Comparison of ENCODE assay signal across 18 mouse cellular contexts in genomic region chr2:72122410-72123223, GRCm38 (mm10).
DNase-seq lines count a peak whose midpoint lies in the region; ATAC-seq and TF ChIP-seq lines count a peak whose summit lies in the region.
"Had no signal": no experiment of that assay in that cellular context is flagged by ENCODE, and none has a peak within 500 bp of the region (broad histone marks: within the 10 kb centered on the region; RNA-seq: fewer than 3 reads in every experiment).

No protein-coding gene starts in this region.

- H3K27ac ChIP-seq in midbrain, embryonic 13.5 days = no peak overlapping the region
- H3K27ac ChIP-seq in midbrain, postnatal 0 days (ENCODE audit: low read depth, low read length) = no peak overlapping the region
- H3K27ac ChIP-seq in forebrain, embryonic 11.5 days (ENCODE audit: low read depth, low read length) = peak overlapping the region; percentile 84
- no peak overlapping the region for H3K27ac ChIP-seq in hindbrain, embryonic 14.5 days
- H3K27ac ChIP-seq in neural tube, embryonic 12.5 days = peak overlapping the region; percentile 64; the same call in 1 of the 2 replicates
- H3K27ac ChIP-seq: embryonic facial prominence, embryonic 12.5 days; intestine, embryonic 15.5 days; kidney, postnatal 0 days had no signal

- no peak for ATAC-seq in midbrain, embryonic 13.5 days
- no peak for ATAC-seq in midbrain, postnatal 0 days (ENCODE audit: low FRiP score)
- peak; percentile 86 for ATAC-seq in forebrain, embryonic 11.5 days (replicated peaks; ENCODE audit: low FRiP score)
- no peak for ATAC-seq in hindbrain, embryonic 14.5 days (ENCODE audit: low FRiP score)
- peak; percentile 73 for ATAC-seq in neural tube, embryonic 12.5 days (ENCODE audit: low FRiP score, low read depth)
- ATAC-seq: intestine, embryonic 15.5 days; Patski had no signal

- H3K36me3 ChIP-seq in midbrain, embryonic 13.5 days = no peaks in the 10 kb centered on the region
- H3K36me3 ChIP-seq in midbrain, postnatal 0 days (ENCODE audit: insufficient read depth, low read length) = no peaks in the 10 kb centered on the region
- no peaks in the 10 kb centered on the region for H3K36me3 ChIP-seq in forebrain, embryonic 11.5 days (ENCODE audit: control insufficient read depth, insufficient read depth, low read length)
- no peaks in the 10 kb centered on the region for H3K36me3 ChIP-seq in hindbrain, embryonic 14.5 days (replicated peaks; ENCODE audit: control insufficient read depth, insufficient read depth)
- no peaks in the 10 kb centered on the region for H3K36me3 ChIP-seq in neural tube, embryonic 12.5 days
- H3K36me3 ChIP-seq: embryonic facial prominence, embryonic 12.5 days; intestine, embryonic 15.5 days had no signal

- H3K4me3 ChIP-seq in midbrain, embryonic 13.5 days (replicated peaks) = no peak overlapping the region
- no peak overlapping the region for H3K4me3 ChIP-seq in midbrain, postnatal 0 days (ENCODE audit: low read depth, low read length)
- H3K4me3 ChIP-seq in forebrain, embryonic 11.5 days (ENCODE audit: low read depth, low read length) = no peak overlapping the region
- H3K4me3 ChIP-seq in hindbrain, embryonic 14.5 days (replicated peaks; ENCODE audit: low read length) = no peak overlapping the region
- no peak overlapping the region for H3K4me3 ChIP-seq in neural tube, embryonic 12.5 days
- H3K4me3 ChIP-seq: embryonic facial prominence, embryonic 12.5 days; intestine, embryonic 15.5 days; myocyte had no signal

- no peak overlapping the region for H3K9ac ChIP-seq in midbrain, embryonic 13.5 days (replicated peaks)
- no peak overlapping the region for H3K9ac ChIP-seq in midbrain, postnatal 0 days (replicated peaks; ENCODE audit: low read length, poor library complexity, severe bottlenecking)
- peak overlapping the region; percentile 35; the same call in 1 of the 2 replicates for H3K9ac ChIP-seq in forebrain, embryonic 11.5 days (ENCODE audit: low read length)
- H3K9ac ChIP-seq in hindbrain, embryonic 14.5 days = no peak overlapping the region
- no peak overlapping the region for H3K9ac ChIP-seq in neural tube, embryonic 12.5 days
- H3K9ac ChIP-seq: embryonic facial prominence, embryonic 12.5 days; intestine, embryonic 15.5 days had no signal

- TF ChIP-seq CTCF in midbrain, postnatal 0 days (IDR thresholded peaks at IDR 0.05) = no peak

- WGBS in midbrain, embryonic 13.5 days = 60% methylated on average over 14 of the region's 14 CpGs
- 64% methylated on average over 14 of the region's 14 CpGs for WGBS in midbrain, postnatal 0 days
- WGBS in forebrain, embryonic 11.5 days = 37% methylated on average over 14 of the region's 14 CpGs
- WGBS in hindbrain, embryonic 14.5 days = 42% methylated on average over 14 of the region's 14 CpGs
- WGBS in neural tube, embryonic 12.5 days = 44% methylated on average over 14 of the region's 14 CpGs

- H3K9me3 ChIP-seq in midbrain, embryonic 13.5 days = no peaks in the 10 kb centered on the region
- no peaks in the 10 kb centered on the region for H3K9me3 ChIP-seq in midbrain, postnatal 0 days (ENCODE audit: low read length)
- H3K9me3 ChIP-seq in forebrain, embryonic 11.5 days (ENCODE audit: control insufficient read depth, low read length) = no peaks in the 10 kb centered on the region
- no peaks in the 10 kb centered on the region for H3K9me3 ChIP-seq in hindbrain, embryonic 14.5 days (ENCODE audit: control insufficient read depth, low read length)
- H3K9me3 ChIP-seq in neural tube, embryonic 12.5 days = no peaks in the 10 kb centered on the region
- H3K9me3 ChIP-seq: embryonic facial prominence, embryonic 12.5 days; intestine, embryonic 15.5 days had no signal

- DNase-seq in midbrain, postnatal 0 days (ENCODE audit: low spot score) = no peak
- DNase-seq in forebrain, embryonic 11.5 days (ENCODE audit: low spot score) = peak; percentile 57
- peak; percentile 31 for DNase-seq in hindbrain, embryonic 14.5 days (ENCODE audit: low spot score)
- no peak for DNase-seq in kidney, postnatal 4 days
- DNase-seq in cerebellum, adult 8-10 months = no peak
- DNase-seq in kidney, adult 11 months = no peak
- DNase-seq: cerebellum, adult 11-12 months; gastrocnemius, postnatal 10 days; heart, postnatal 14 days; lung, adult 2 months; thymus, adult 18-20 months had no signal

- peak overlapping the region; percentile 1; the same call in 1 of the 2 replicates for H3K4me2 ChIP-seq in midbrain, embryonic 13.5 days (replicated peaks)
- H3K4me2 ChIP-seq in midbrain, postnatal 0 days (ENCODE audit: low read depth, low read length, poor library complexity, severe bottlenecking) = no peak overlapping the region
- peak overlapping the region; percentile 21; the same call in 1 of the 2 replicates for H3K4me2 ChIP-seq in forebrain, embryonic 11.5 days (ENCODE audit: low read depth, low read length, severe bottlenecking)
- H3K4me2 ChIP-seq in hindbrain, embryonic 14.5 days (replicated peaks) = peak overlapping the region; percentile 29
- peak overlapping the region; percentile 35; the same call in 1 of the 2 replicates for H3K4me2 ChIP-seq in neural tube, embryonic 12.5 days (replicated peaks)
- H3K4me2 ChIP-seq: embryonic facial prominence, embryonic 12.5 days; intestine, embryonic 15.5 days had no signal

- H3K27me3 ChIP-seq in midbrain, embryonic 13.5 days = no peaks in the 10 kb centered on the region
- no peaks in the 10 kb centered on the region for H3K27me3 ChIP-seq in midbrain, postnatal 0 days (ENCODE audit: insufficient read depth, low read length)
- H3K27me3 ChIP-seq in forebrain, embryonic 11.5 days (ENCODE audit: control insufficient read depth, insufficient read depth, low read length) = no peaks in the 10 kb centered on the region
- no peaks in the 10 kb centered on the region for H3K27me3 ChIP-seq in hindbrain, embryonic 14.5 days (ENCODE audit: control insufficient read depth, insufficient read depth, low read length)
- H3K27me3 ChIP-seq in neural tube, embryonic 12.5 days (replicated peaks) = no peaks in the 10 kb centered on the region
- H3K27me3 ChIP-seq: embryonic facial prominence, embryonic 12.5 days; intestine, embryonic 15.5 days; Patski had no signal

- 0 out of 2 replicates have a peak, but pooled peaks cover 5% of the 10 kb centered on the region for H3K4me1 ChIP-seq in midbrain, embryonic 13.5 days (replicated peaks)
- no peaks in the 10 kb centered on the region for H3K4me1 ChIP-seq in midbrain, postnatal 0 days (ENCODE audit: insufficient read depth, low read length)
- peaks cover 8% of the 10 kb centered on the region for H3K4me1 ChIP-seq in forebrain, embryonic 11.5 days (replicated peaks; ENCODE audit: control insufficient read depth, insufficient read depth, low read length)
- H3K4me1 ChIP-seq in hindbrain, embryonic 14.5 days (replicated peaks; ENCODE audit: control insufficient read depth, insufficient read depth, low read length) = 0 out of 2 replicates have a peak, but pooled peaks cover 8% of the 10 kb centered on the region
- peaks cover 21% of the 10 kb centered on the region for H3K4me1 ChIP-seq in neural tube, embryonic 12.5 days

Comparison
In these comparisons a context has a peak if more than half of its experiments do, and no peak if none do; other contexts are left out.
1. ATAC-seq: peak in forebrain, embryonic 11.5 days (single experiment) and neural tube, embryonic 12.5 days (single experiment); none in midbrain, embryonic 13.5 days (single experiment), midbrain, postnatal 0 days (single experiment) and hindbrain, embryonic 14.5 days (single experiment).
2. H3K27ac ChIP-seq: peak in forebrain, embryonic 11.5 days (single experiment) and neural tube, embryonic 12.5 days (single experiment); none in midbrain, embryonic 13.5 days (single experiment), midbrain, postnatal 0 days (single experiment) and hindbrain, embryonic 14.5 days (single experiment).
3. DNase-seq: peak in forebrain, embryonic 11.5 days (single experiment) and hindbrain, embryonic 14.5 days (single experiment); none in midbrain, postnatal 0 days (single experiment), kidney, postnatal 4 days (0 of 2), cerebellum, adult 8-10 months (single experiment) and kidney, adult 11 months (single experiment).